Mouse (Mus musculus) gastrocnemius, postnatal 10 days (tissue): ENCODE results near the gene Rhof. TPM values are rescaled to one million over a fixed set of nuclear protein-coding genes. Genes with fewer than 3 reads are reported as not detected.

Experiments used
- DNase-seq: peaks from one replicate; pipeline ENCODE4 v3.0.0; 2021; ENCODE audit warnings: mixed read lengths
- total RNA-seq, 2 experiments: library from RNA; stranded (reverse); gene quantifications; 2 replicates each; pipeline ENCODE4 v1.2.3; 2021

Rhof gene
- total RNA-seq, 2 experiments from 2014 or later, result 0.68 to 1.4 TPM

GRCm38 (mm10) chr5:123135471-123136360, 3.2 kb upstream of the Rhof start:
- peak; percentile 90 for DNase-seq

GRCm38 (mm10) chr5:123134875-123135382, 2.4 kb upstream of the Rhof start:
- no peak for DNase-seq

- peak; percentile 83 for DNase-seq
Observed at GRCm38 (mm10) chr5:123134186-123134874, 1.8 kb upstream of the Rhof start.

- DNase-seq, result peak; percentile 52
Observed at GRCm38 (mm10) chr5:123133784-123134143, 1.3 kb upstream of the Rhof start.

GRCm38 (mm10) chr5:123133083-123133783, 741 bp upstream of the Rhof start:
- peak; percentile 88 for DNase-seq

- no peak for DNase-seq
Observed at GRCm38 (mm10) chr5:123130814-123131148, 1.7 kb downstream of the Rhof start.

GRCm38 (mm10) chr5:123130030-123130813, 2.3 kb downstream of the Rhof start:
- DNase-seq, result no peak

- no peak for DNase-seq
Observed at GRCm38 (mm10) chr5:123129170-123129757, 3.2 kb downstream of the Rhof start.

GRCm38 (mm10) chr5:123128426-123129169, 3.9 kb downstream of the Rhof start:
- DNase-seq, result no peak

- DNase-seq, result no peak
Observed at GRCm38 (mm10) chr5:123127031-123127430, 5.5 kb downstream of the Rhof start.

- DNase-seq, result no peak
Observed at GRCm38 (mm10) chr5:123125638-123126406, 6.7 kb downstream of the Rhof start.

GRCm38 (mm10) chr5:123125105-123125504, 7.4 kb downstream of the Rhof start:
- no peak for DNase-seq

- no peak for DNase-seq
Observed at GRCm38 (mm10) chr5:123122181-123122580, 10.3 kb downstream of the Rhof start.

GRCm38 (mm10) chr5:123120624-123121215, 11.8 kb downstream of the Rhof start:
- no peak for DNase-seq

GRCm38 (mm10) chr5:123118826-123119225, 13.7 kb downstream of the Rhof start:
- no peak for DNase-seq

GRCm38 (mm10) chr5:123117773-123118172, 14.7 kb downstream of the Rhof start:
- no peak for DNase-seq

- DNase-seq, result peak; percentile 86
Observed at GRCm38 (mm10) chr5:123117257-123117656, 15.2 kb downstream of the Rhof start.

- no peak for DNase-seq
Observed at GRCm38 (mm10) chr5:123116080-123116479, 16.4 kb downstream of the Rhof start.

GRCm38 (mm10) chr5:123114924-123115323, 17.6 kb downstream of the Rhof start:
- no peak for DNase-seq

GRCm38 (mm10) chr5:123114109-123114508, 18.4 kb downstream of the Rhof start:
- no peak for DNase-seq
